Mouse (Mus musculus): Measurements from ENCODE around the gene Slc27a1.

- TF ChIP-seq POLR2A (IDR thresholded peaks at IDR 0.05; ENCODE audit: low read depth, low read length) (0 out of 2 replicates have a peak, but pooled peaks have one; percentile 15), CTCF (IDR thresholded peaks at IDR 0.05; ENCODE audit: extremely low read depth, insufficient read length, insufficient replicate concordance, low read depth, low read length) (no peak)
Measured at GRCm38 (mm10) chr8:71633981-71634667, 65.4 kb downstream of the Slc27a1 start.
